Mouse (Mus musculus) heart, adult 2 months (tissue): Measurements from ENCODE around the gene Dexi.

Experiments
- CTCF ChIP-seq: fragments of 200-600 bp; IDR thresholded peaks from 2 replicates; pipeline ENCODE4 v1.8.1; 2022; ENCODE audit warnings: antibody characterized with exemption, mild to moderate bottlenecking, moderate library complexity
- EP300 ChIP-seq: fragments of 200-500 bp; IDR thresholded peaks from 2 replicates; pipeline ENCODE4 v1.6.1; 2011; ENCODE audit warnings: low read depth, low read length, control low read depth; ENCODE audit not compliant: insufficient read depth
- POLR2A ChIP-seq: fragments of 200-500 bp; IDR thresholded peaks from 2 replicates; pipeline ENCODE4 v1.6.1; 2011; ENCODE audit warnings: mild to moderate bottlenecking, low read depth, low read length, control low read depth; ENCODE audit not compliant: insufficient read depth

GRCm38 (mm10) chr16:10465011-10465681, 77.7 kb downstream of the Dexi start:
- TF ChIP-seq CTCF (no peak), POLR2A (no peak), EP300 (no peak)
